Mouse (Mus musculus): Measurements from ENCODE around the gene Ostc.

DNA sequence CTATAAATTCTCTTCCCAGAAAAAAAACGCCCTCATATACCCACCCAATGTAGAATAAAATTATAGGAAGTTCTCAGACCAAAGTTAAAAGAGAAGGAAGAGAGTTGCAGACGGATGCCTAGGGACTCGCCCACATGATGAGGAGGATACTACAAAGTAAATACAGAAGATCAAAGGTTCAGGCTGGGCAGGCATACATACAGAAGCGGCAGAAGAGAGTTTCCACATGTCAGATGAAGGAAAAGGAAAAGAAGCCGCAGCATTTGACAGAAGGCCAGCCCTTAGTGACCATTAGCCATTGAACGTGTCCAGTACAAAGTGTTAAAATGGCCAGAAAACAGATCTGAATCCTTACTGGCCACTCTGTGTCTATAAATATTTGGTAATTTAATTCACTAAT, 3.6 kb upstream of the Ostc start:
- no peak for TF ChIP-seq CTCF (conservative IDR thresholded peaks at IDR 0.05; ENCODE audit: insufficient read depth, insufficient read length, low read depth, low read length)
- TF ChIP-seq POLR2A (IDR thresholded peaks at IDR 0.05; ENCODE audit: low read depth, low read length): no peak

Data from kidney, adult 2 months (tissue).